In genomic region chr1:72963449-72963848, GRCm38 (mm10) we compare ENCODE assay signal across 10 mouse cellular contexts. TPM values are rescaled to one million over a fixed set of nuclear protein-coding genes. Genes with fewer than 3 reads are reported as not detected.
A peak's percentile ranks its signal among the peaks of the same experiment; 100 is the strongest.
DNase-seq lines count a peak whose midpoint lies in the region; ATAC-seq lines count a peak whose summit lies in the region.
"Had no signal": no experiment of that assay in that cellular context is flagged by ENCODE, and none has a peak within 500 bp of the region (broad histone marks: within the 10 kb centered on the region; RNA-seq: fewer than 3 reads in every experiment).

No protein-coding gene starts in this region.

- peaks cover 18% of the 10 kb centered on the region for H3K4me1 ChIP-seq in embryonic facial prominence, embryonic 13.5 days
- H3K4me1 ChIP-seq in stomach, embryonic 16.5 days (ENCODE audit: control insufficient read depth, insufficient read depth, low read length) = peaks cover 13% of the 10 kb centered on the region

- peak; percentile 79 for ATAC-seq in embryonic facial prominence, embryonic 13.5 days (ENCODE audit: insufficient number of reproducible peaks, insufficient read depth, low FRiP score, low TSS enrichment, low read depth)
- ATAC-seq in stomach, embryonic 16.5 days (ENCODE audit: insufficient read depth, low FRiP score) = peak; percentile 65; the same call in 1 of the 2 replicates

- no peak overlapping the region for H3K9ac ChIP-seq in embryonic facial prominence, embryonic 13.5 days
- H3K9ac ChIP-seq in stomach, embryonic 16.5 days (ENCODE audit: low read length) = peak overlapping the region; percentile 31; the same call in 1 of the 2 replicates

- peak overlapping the region; percentile 16; the same call in 1 of the 2 replicates for H3K4me3 ChIP-seq in embryonic facial prominence, embryonic 13.5 days
- no peak overlapping the region for H3K4me3 ChIP-seq in stomach, embryonic 16.5 days (replicated peaks; ENCODE audit: low read length)
- H3K4me3 ChIP-seq: erythroblast, embryonic 14.5 days had no signal

- WGBS in embryonic facial prominence, embryonic 13.5 days = 6% methylated on average over 7 of the region's 7 CpGs
- 24% methylated on average over 7 of the region's 7 CpGs for WGBS in stomach, embryonic 16.5 days

- peak overlapping the region; percentile 69; the same call in 1 of the 2 replicates for H3K27ac ChIP-seq in embryonic facial prominence, embryonic 13.5 days
- peak overlapping the region; percentile 18 for H3K27ac ChIP-seq in stomach, embryonic 16.5 days (ENCODE audit: low read length)

- H3K9me3 ChIP-seq in embryonic facial prominence, embryonic 13.5 days = no peaks in the 10 kb centered on the region
- H3K9me3 ChIP-seq in stomach, embryonic 16.5 days (replicated peaks; ENCODE audit: control insufficient read depth, low read length) = no peaks in the 10 kb centered on the region

- H3K36me3 ChIP-seq in embryonic facial prominence, embryonic 13.5 days = no peaks in the 10 kb centered on the region
- H3K36me3 ChIP-seq in stomach, embryonic 16.5 days (ENCODE audit: control insufficient read depth, insufficient read depth, low read length) = no peaks in the 10 kb centered on the region

- no peaks in the 10 kb centered on the region for H3K27me3 ChIP-seq in embryonic facial prominence, embryonic 13.5 days
- no peaks in the 10 kb centered on the region for H3K27me3 ChIP-seq in stomach, embryonic 16.5 days (ENCODE audit: control insufficient read depth, insufficient read depth, low read length)

- DNase-seq in adrenal gland, adult (ENCODE audit: inconsistent age in 2 of 2, low spot score in 1 of 2) = peak; percentile 13 to 29
- no peak for DNase-seq in adrenal gland, adult 18-20 months (ENCODE audit: low spot score in 2 of 2)
- peak; percentile 62 for DNase-seq in heart, adult 9 months (ENCODE audit: low spot score in 2 of 2)
- peak; percentile 52 for DNase-seq in layer of hippocampus, adult 11-12 months (ENCODE audit: low spot score)
- DNase-seq in lung, postnatal 25 days (ENCODE audit: low spot score) = peak; percentile 21
- DNase-seq in urinary bladder, postnatal 4 days (ENCODE audit: low spot score in 2 of 2) = no peak

- H3K4me2 ChIP-seq in embryonic facial prominence, embryonic 13.5 days = peak overlapping the region; percentile 38
- peak overlapping the region; percentile 8; the same call in 1 of the 2 replicates for H3K4me2 ChIP-seq in stomach, embryonic 16.5 days (ENCODE audit: low read depth, low read length)

RNA-seq across cellular contexts. Expression of gene Tnp1, which starts 52.3 kb away (rescaled TPM):
- not detected for total RNA-seq in adrenal gland, adult 18-20 months (2021)
- not detected in 2 replicates for polyA plus RNA-seq in embryonic facial prominence, embryonic 13.5 days (2015; fragmentation: Nextera tagmentation; extraction: Ambion mirVana)
- polyA plus RNA-seq in stomach, embryonic 16.5 days (2015; fragmentation: Nextera tagmentation; extraction: Ambion mirVana) = not detected in 2 replicates
- total RNA-seq: neutrophil, adult 5-6 weeks had no signal
- polyA plus RNA-seq: erythroblast, embryonic 14.5 days had no signal

Comparison
In these comparisons a context has a peak if more than half of its experiments do, and no peak if none do; other contexts are left out.
1. DNase-seq: peak in adrenal gland, adult (2 of 2), heart, adult 9 months (2 of 2), layer of hippocampus, adult 11-12 months (single experiment) and lung, postnatal 25 days (single experiment); none in adrenal gland, adult 18-20 months (0 of 2) and urinary bladder, postnatal 4 days (0 of 2).